Mouse (Mus musculus): ENCODE data around the gene Epha1. TPM values are rescaled to one million over a fixed set of nuclear protein-coding genes. Genes with fewer than 3 reads are reported as not detected.

Epha1 gene
- polyA plus RNA-seq, 1 experiment: 64.8 TPM

GRCm38 (mm10) chr6:42373669-42374430 lies 782 bp upstream of the Epha1 start:
- H3K27ac ChIP-seq (ENCODE audit: insufficient read depth, low read depth, low read length): no peak overlapping the region
- 39% methylated on average over 7 of the region's 7 CpGs for WGBS
- TF ChIP-seq CTCF (IDR thresholded peaks at IDR 0.05; ENCODE audit: extremely low read depth, insufficient read length, insufficient replicate concordance, low read depth, low read length) (no peak), POLR2A (IDR thresholded peaks at IDR 0.05; ENCODE audit: low read depth, low read length) (no peak)
- no peak overlapping the region for H3K4me3 ChIP-seq (ENCODE audit: low read depth, low read length)
- peaks cover 12% of the 10 kb centered on the region for H3K4me1 ChIP-seq (ENCODE audit: control insufficient read depth, insufficient read depth, insufficient read length, low read length)
- H3K36me3 ChIP-seq (ENCODE audit: control insufficient read depth, insufficient read depth, low read length): no peaks in the 10 kb centered on the region
- H3K27me3 ChIP-seq (ENCODE audit: control insufficient read depth, insufficient read depth, low read length): no peaks in the 10 kb centered on the region

GRCm38 (mm10) chr6:42372421-42372815 lies 650 bp downstream of the Epha1 start:
- Histone ChIP-seq H3K27me3 (ENCODE audit: control insufficient read depth, insufficient read depth, low read length) (no peaks in the 10 kb centered on the region), H3K4me3 (ENCODE audit: low read depth, low read length) (peak overlapping the region; percentile 96), H3K4me1 (ENCODE audit: control insufficient read depth, insufficient read depth, insufficient read length, low read length) (peaks cover 16% of the 10 kb centered on the region), H3K36me3 (ENCODE audit: control insufficient read depth, insufficient read depth, low read length) (peaks cover 4% of the 10 kb centered on the region), H3K27ac (ENCODE audit: insufficient read depth, low read depth, low read length) (peak overlapping the region; percentile 96)
- TF ChIP-seq POLR2A (IDR thresholded peaks at IDR 0.05; ENCODE audit: low read depth, low read length) (no peak), CTCF (IDR thresholded peaks at IDR 0.05; ENCODE audit: extremely low read depth, insufficient read length, insufficient replicate concordance, low read depth, low read length) (no peak)
- WGBS: 55% methylated on average over 9 of the region's 9 CpGs

DNA sequence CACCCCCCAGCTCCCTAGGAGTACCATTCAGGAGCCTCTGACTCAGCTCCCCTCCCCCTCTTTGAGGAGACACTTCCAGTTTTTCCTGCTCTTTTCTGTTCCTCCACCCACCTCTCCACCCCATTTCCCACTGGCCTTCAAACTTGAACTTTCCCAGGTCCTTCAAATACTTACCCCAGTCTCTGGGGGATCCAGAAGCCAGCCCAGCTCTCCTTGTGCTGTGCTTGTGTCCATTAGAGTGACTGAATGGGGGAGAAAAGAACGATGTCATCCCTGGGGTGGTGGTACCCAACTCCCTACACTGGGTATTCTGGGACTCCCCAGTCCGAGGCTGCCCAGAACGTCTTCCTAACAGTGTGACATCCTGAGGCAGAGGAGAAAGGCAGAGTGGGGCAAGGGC lies 1.1 kb downstream of the Epha1 start:
- H3K4me1 ChIP-seq (ENCODE audit: control insufficient read depth, insufficient read depth, insufficient read length, low read length): peaks cover 16% of the 10 kb centered on the region
- TF ChIP-seq CTCF (IDR thresholded peaks at IDR 0.05; ENCODE audit: extremely low read depth, insufficient read length, insufficient replicate concordance, low read depth, low read length) (no peak), POLR2A (IDR thresholded peaks at IDR 0.05; ENCODE audit: low read depth, low read length) (no peak)
- WGBS: 52% methylated on average over 3 of the region's 3 CpGs
- peak overlapping the region; percentile 96 for H3K4me3 ChIP-seq (ENCODE audit: low read depth, low read length)
- H3K27me3 ChIP-seq (ENCODE audit: control insufficient read depth, insufficient read depth, low read length): no peaks in the 10 kb centered on the region
- H3K36me3 ChIP-seq (ENCODE audit: control insufficient read depth, insufficient read depth, low read length): peaks cover 8% of the 10 kb centered on the region
- H3K27ac ChIP-seq (ENCODE audit: insufficient read depth, low read depth, low read length): peak overlapping the region; percentile 96

GRCm38 (mm10) chr6:42370630-42371363 lies 2.3 kb downstream of the Epha1 start:
- 49% methylated on average over 4 of the region's 4 CpGs for WGBS
- TF ChIP-seq CTCF (IDR thresholded peaks at IDR 0.05; ENCODE audit: extremely low read depth, insufficient read length, insufficient replicate concordance, low read depth, low read length) (no peak), POLR2A (IDR thresholded peaks at IDR 0.05; ENCODE audit: low read depth, low read length) (no peak; the same call in 1 of the 2 replicates)
- Histone ChIP-seq H3K27me3 (ENCODE audit: control insufficient read depth, insufficient read depth, low read length) (no peaks in the 10 kb centered on the region), H3K4me1 (ENCODE audit: control insufficient read depth, insufficient read depth, insufficient read length, low read length) (peaks cover 16% of the 10 kb centered on the region), H3K4me3 (ENCODE audit: low read depth, low read length) (peak overlapping the region; percentile 32), H3K27ac (ENCODE audit: insufficient read depth, low read depth, low read length) (peak overlapping the region; percentile 96), H3K36me3 (ENCODE audit: control insufficient read depth, insufficient read depth, low read length) (peaks cover 12% of the 10 kb centered on the region)

GRCm38 (mm10) chr6:42369870-42370269 lies 3.2 kb downstream of the Epha1 start:
- Histone ChIP-seq H3K27me3 (ENCODE audit: control insufficient read depth, insufficient read depth, low read length) (no peaks in the 10 kb centered on the region), H3K4me1 (ENCODE audit: control insufficient read depth, insufficient read depth, insufficient read length, low read length) (peaks cover 16% of the 10 kb centered on the region), H3K4me3 (ENCODE audit: low read depth, low read length) (no peak overlapping the region), H3K36me3 (ENCODE audit: control insufficient read depth, insufficient read depth, low read length) (peaks cover 19% of the 10 kb centered on the region), H3K27ac (ENCODE audit: insufficient read depth, low read depth, low read length) (peak overlapping the region; percentile 65)
- WGBS: 15% methylated on average over 3 of the region's 3 CpGs
- no peak for TF ChIP-seq CTCF (IDR thresholded peaks at IDR 0.05; ENCODE audit: extremely low read depth, insufficient read length, insufficient replicate concordance, low read depth, low read length)
- TF ChIP-seq POLR2A (IDR thresholded peaks at IDR 0.05; ENCODE audit: low read depth, low read length): no peak

DNA sequence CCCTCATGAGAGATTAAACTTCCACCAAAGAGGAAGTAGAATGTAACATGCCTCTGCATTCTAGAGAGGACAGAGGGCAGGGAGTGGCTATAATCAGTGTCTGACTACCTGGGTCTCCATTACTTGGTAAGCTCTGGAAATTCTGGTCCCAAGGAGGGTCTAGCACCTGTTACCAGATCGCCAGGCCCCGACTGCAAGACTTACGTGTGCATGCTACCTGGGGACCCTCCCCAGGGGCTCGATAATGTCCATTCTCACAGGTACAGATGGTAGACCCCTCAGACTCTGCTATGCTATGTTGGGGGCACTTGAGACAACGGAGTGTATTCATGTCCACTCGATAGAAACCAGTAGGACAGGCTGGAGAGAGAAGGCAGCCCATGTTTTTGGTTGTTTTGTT lies 7.9 kb downstream of the Epha1 start:
- no peak for TF ChIP-seq CTCF (IDR thresholded peaks at IDR 0.05; ENCODE audit: extremely low read depth, insufficient read length, insufficient replicate concordance, low read depth, low read length)
- no peak for TF ChIP-seq POLR2A (IDR thresholded peaks at IDR 0.05; ENCODE audit: low read depth, low read length)
- H3K4me3 ChIP-seq (ENCODE audit: low read depth, low read length): no peak overlapping the region
- WGBS: 87% methylated on average over 6 of the region's 6 CpGs
- peaks cover 3% of the 10 kb centered on the region for H3K4me1 ChIP-seq (ENCODE audit: control insufficient read depth, insufficient read depth, insufficient read length, low read length)
- H3K27me3 ChIP-seq (ENCODE audit: control insufficient read depth, insufficient read depth, low read length): no peaks in the 10 kb centered on the region
- peaks cover 59% of the 10 kb centered on the region for H3K36me3 ChIP-seq (ENCODE audit: control insufficient read depth, insufficient read depth, low read length)
- no peak overlapping the region for H3K27ac ChIP-seq (ENCODE audit: insufficient read depth, low read depth, low read length)

DNA sequence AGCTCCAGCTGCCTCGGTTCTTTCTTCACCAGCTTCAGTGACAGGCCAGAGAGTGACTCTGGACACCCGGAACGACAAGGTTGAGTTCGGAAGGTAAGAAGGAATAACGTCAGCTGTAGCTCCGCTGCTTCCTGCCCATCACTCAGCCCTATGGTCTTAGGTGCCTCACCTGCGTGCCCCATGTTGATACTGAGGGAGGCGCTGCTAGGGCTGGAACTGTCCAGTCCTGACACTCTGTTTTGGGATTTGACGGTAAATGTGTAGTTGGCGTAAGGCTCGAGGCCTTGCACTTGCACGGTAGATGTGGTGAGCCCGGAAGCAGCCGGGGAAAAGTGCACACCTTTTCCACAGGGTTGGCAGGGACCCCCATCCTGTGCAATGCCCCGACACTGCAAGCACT lies 8.5 kb downstream of the Epha1 start:
- no peak for TF ChIP-seq POLR2A (IDR thresholded peaks at IDR 0.05; ENCODE audit: low read depth, low read length)
- TF ChIP-seq CTCF (IDR thresholded peaks at IDR 0.05; ENCODE audit: extremely low read depth, insufficient read length, insufficient replicate concordance, low read depth, low read length): no peak
- H3K4me1 ChIP-seq (ENCODE audit: control insufficient read depth, insufficient read depth, insufficient read length, low read length): peaks cover 3% of the 10 kb centered on the region
- WGBS: 92% methylated on average over 15 of the region's 15 CpGs

More for the DNA sequence above, 8.5 kb downstream of the Epha1 start:
- Histone ChIP-seq H3K27me3 (ENCODE audit: control insufficient read depth, insufficient read depth, low read length) (no peaks in the 10 kb centered on the region), H3K36me3 (ENCODE audit: control insufficient read depth, insufficient read depth, low read length) (peaks cover 64% of the 10 kb centered on the region), H3K27ac (ENCODE audit: insufficient read depth, low read depth, low read length) (no peak overlapping the region), H3K4me3 (ENCODE audit: low read depth, low read length) (no peak overlapping the region)
